Mouse (Mus musculus) E14TG2a.4 (cell line): Measurements from ENCODE around the gene Ly6g6d.

Experiments used
- CTCF ChIP-seq: conservative IDR thresholded peaks from 2 replicates; pipeline ENCODE4 v1.5.1; 2014; ENCODE audit warnings: low read length
- NANOG ChIP-seq: IDR thresholded peaks from 2 replicates; pipeline ENCODE4 v1.6.1; 2014; ENCODE audit warnings: borderline replicate concordance, low read length, mixed read lengths
- POU5F1 ChIP-seq: IDR thresholded peaks from 2 replicates; pipeline ENCODE4 v1.6.1; 2014; ENCODE audit warnings: low read length, borderline replicate concordance

GRCm38 (mm10) chr17:35088825-35089644, 11.2 kb upstream of the Ly6g6d start, which contains the start of gene Abhd16a:
- TF ChIP-seq CTCF (no peak), POU5F1 (no peak), NANOG (no peak)
